Mouse (Mus musculus) spleen, adult 12 weeks (tissue): ENCODE results near the gene Cd200.

Source experiments
- DNase-seq: peaks from one replicate; pipeline ENCODE4 v3.0.0; 2022; ENCODE audit warnings: low spot score

The Cd200 gene

GRCm38 (mm10) chr16:45336478-45336877 is 72.4 kb downstream of the Cd200 start:
- no peak for DNase-seq

- DNase-seq, result no peak
Observed at GRCm38 (mm10) chr16:45334891-45335290, 74.0 kb downstream of the Cd200 start.

DNA sequence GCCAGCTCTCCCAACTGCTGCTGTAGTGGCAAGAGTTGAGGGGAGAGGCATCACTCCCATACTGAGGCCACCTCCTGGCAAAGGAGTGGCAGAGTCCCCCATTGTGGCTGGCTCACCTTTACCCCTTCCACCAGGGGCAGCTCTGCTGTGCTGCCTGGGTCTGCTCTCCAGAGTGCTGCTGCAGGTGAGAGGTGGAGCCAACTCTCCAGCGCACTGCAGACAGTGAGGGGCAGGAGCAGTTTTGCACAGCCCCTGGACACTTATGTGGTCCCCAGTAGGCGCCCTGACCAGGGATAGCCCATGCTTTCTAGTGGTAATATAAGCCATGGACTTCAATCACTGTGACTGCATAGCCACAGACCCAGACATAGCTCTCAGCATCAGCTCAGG is 74.5 kb downstream of the Cd200 start:
- no peak for DNase-seq

GRCm38 (mm10) chr16:45333678-45334375 is 75.0 kb downstream of the Cd200 start:
- DNase-seq, result no peak

DNA sequence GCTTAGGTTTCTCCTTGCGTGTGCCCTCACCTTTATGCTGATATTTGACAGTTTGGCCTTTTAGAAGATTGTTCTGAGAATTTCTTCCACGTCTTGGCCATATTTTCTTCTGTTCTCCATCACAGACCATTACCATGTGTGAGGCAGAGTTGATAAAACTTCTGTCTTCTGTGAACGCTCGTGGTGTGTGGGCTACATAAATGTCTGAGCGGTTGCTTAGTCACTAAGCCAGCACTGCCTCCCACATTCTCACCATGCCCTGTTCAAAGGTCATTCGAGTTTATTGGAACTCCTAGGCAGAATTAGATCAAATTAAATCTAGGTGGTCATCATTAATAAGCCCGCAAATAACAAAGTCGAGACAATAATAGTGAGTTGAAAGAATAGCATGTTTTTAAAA is 76.3 kb downstream of the Cd200 start:
- DNase-seq, result no peak
